Mouse (Mus musculus) mouse embryonic stem cell (cell line): Measurements from ENCODE around the gene Muc4.

Source experiments
- in situ Hi-C, 2 experiments: fragments of 300-500 bp; cut with MboI; formaldehyde crosslinking; loops; 1 replicate in 1 of 2; 3 replicates in 1 of 2; pipeline ENCODE4 v1.14.3; 2019 to 2020; ENCODE audit warnings: low sequenced_read_pairs in 2 of 2, low pct_unique_long_range_greater_than_20kb in 1 of 2, mixed read lengths in 1 of 2; ENCODE audit not compliant: unreplicated experiment in 1 of 2

Muc4 gene

DNA sequence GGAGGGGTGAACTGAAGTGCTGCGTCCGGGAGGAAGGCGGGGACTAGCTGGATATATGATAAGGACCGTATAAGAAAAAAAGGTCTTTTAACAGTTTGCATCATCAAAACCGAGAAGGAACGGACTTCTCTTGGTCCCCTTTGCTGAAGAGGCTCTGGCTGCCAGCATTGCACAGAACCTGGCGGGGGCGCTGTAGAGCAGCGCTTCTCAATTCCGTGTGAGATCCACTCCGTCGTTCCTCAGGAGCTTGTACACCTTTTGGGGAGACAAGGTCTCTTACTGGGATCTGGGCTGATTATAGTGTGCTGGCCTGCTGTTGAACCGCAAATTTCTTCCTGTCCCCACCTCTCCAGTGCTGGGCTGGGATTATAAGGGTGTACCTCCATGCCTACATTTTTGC, 20.3 kb upstream of the Muc4 start:
- in situ Hi-C loops, result no loop called here

DNA sequence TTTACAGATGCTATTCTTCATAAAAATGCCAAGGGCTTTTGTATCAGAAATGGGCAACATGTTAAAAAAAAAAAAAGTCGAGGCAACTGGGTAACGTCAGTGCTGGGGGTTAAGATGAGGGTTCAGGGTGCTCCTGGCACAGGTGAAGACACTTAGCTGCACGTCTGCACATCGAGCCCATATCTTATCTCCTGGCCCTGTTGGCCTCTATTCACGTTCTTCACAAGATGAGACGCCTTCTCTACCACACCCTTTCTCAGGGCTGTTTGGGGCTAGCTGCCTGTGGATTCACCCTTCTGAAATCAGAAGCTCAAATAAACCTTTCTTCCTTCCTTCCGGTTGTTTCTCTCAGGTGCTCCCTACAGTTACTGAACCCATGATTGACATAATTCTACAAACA, 12.5 kb upstream of the Muc4 start:
- in situ Hi-C loops, result no loop called here

DNA sequence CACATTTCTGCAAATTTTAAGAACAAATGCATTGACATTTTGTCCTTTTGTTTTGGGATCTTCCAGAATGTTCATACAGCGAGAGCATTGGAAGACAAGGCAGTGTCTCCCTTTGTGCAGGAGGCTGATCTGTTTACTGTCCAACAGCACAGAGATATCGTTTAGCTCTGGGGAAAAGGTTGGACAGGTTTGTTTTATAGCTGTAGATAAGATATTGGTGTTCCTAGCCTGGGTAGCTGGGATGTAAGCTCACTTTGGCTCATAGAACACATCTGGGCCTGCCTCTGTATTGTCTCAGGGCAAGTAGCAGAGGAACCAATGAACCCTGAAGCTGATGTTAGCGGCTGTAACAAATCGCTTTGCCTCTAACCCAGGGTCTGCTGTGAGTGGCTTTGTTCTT, 11.9 kb upstream of the Muc4 start:
- in situ Hi-C loops, result no loop called here

DNA sequence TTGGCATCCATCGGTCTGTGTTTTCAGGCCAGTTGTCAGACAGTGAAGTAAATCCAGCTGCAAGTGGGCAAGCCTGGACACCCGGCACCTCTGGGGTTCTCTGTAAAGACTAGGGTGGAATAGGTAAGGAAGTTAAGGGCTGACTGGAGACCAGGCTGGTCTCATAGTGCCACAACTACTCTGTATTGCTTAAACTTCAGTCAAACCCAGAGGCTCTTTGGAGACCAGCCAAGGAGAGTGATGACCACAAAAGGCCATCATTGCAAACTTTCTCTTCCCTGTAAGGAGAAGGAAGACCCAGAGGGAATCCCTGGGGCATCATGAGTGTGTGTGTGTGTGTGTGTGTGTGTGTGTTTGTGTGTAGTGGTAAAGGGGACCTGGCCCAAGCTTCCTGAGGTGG, 11.4 kb upstream of the Muc4 start:
- in situ Hi-C loops, result no loop called here

DNA sequence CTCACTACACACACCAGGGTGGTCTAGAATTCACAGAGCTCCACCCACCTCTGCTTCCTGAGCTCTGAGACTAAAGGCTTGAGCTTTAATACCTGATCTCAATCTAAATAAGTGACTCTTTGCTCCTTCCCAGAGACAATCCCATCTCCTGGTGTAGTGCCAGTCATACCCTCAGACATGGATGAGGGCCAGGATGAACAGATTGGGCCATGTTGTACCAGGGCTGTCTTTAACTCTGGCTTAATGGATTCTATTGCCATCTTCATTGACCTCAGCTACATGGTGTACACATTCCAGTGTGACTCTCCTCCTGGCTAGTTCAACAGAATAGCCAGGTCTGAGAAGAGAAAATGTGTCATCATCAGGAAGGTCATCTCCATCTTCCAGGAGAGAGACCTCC, 9.2 kb upstream of the Muc4 start:
- in situ Hi-C loops, result no loop called here

DNA sequence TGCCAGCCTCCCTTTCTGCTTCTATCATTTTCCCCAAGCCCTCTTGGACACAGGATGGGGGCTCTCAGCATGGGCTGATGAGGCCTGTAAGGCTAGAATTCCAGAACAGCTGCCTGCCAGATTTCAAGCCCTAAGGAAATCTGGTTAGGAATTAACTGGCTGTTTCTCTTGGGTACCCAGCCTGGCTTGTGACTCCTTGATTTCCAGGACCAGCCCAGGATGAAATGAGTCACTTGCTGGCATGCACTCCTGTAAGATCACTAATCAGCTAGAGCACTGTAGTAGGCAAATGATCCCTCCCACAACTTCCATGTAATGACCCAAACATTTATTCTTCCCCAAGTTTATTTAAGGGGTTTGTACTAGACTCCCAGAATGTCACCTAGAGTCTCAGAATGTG, 7.4 kb upstream of the Muc4 start:
- in situ Hi-C loops, result no loop called here

DNA sequence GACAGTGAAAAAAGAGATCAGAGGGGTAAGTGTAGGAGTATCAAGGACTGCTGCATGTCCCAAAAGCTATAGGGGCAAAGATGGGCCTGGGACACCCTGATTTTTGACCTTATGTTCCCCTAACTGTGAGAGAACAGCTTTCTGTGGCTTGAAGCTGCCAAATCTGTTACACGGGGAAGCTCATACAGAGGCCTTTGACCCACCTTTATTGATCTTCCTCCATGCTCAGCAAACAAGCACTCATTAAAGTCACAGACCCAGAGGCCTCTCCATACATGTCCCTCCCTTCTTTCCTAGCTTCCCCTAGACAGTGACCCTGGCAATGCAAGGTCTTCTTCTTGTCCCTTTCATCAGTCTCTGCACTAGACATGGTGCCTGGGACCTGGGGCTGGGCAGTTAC, 7.0 kb upstream of the Muc4 start:
- in situ Hi-C loops, result no loop called here

DNA sequence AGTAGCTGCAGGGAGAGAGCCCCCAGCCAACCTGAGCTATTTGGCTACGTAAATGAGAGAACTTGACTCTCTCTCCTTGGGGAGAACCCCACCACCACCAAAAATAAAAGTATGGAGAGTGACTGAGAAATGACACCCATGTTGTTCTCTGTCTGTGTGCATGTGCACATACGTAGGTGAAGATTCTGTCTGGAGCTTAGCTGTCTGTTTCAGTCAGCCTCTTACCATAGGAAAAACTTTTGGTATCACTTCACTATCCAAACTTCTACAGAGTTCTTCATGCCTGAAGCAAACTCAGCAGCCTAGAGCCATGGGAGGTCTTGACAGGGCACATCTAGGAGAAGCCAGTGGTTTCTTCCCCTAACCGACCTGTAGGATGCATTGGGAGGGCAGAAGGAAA, 2.5 kb upstream of the Muc4 start:
- in situ Hi-C loops, result no loop called here

DNA sequence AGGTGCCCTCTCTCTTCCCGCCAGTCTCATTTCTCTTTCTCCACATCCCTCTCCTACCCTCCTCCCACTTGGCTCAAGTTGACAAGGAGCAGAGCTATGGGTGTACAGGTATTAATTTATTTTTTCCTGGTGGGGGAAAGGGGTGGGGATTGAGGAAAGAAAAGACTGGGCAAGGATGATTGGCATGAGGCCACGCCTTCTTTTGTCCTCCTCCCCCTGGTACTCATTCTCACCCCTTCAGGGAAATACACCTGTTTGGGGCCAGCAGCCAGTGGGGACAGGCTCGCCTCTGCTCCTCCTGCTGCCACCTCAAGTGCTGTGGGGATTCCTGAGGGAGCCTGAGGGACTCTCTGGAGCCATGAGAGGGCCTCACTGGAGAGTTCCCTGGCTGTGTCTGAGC, 336 bp downstream of the Muc4 start:
- in situ Hi-C loops, result no loop called here

DNA sequence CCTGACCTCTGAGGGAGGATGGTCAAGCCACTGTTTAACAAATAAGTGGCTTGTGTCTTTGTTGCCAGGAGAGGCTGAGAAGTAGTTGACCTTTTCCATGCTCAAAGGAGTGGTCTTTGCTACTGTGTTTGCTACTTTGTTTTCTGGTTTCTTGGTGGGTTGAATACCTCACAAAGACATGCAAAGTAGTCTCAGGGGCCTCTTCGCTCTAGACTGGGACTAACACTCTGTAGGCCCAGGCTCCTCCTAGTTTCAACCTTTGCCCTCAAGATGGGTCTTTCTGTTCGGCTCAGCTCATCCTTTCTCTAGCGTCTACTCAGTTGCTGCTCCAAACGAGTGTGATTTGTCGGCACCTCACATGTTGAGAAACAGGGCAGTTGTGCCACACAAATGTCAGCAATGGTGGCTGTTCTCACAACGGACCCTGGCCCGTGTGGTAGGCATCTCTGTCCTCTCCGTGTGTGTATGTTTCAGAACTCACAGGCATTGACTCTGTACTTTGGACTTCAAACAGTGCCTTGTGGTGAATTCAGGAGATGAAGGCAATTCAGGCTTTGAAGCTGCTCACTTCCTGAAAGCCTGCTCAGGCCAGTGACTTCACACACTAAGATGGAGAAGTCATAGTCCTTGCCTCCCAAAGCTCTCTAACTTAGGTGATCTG, 4.4 kb downstream of the Muc4 start:
- in situ Hi-C loops, result no loop called here

DNA sequence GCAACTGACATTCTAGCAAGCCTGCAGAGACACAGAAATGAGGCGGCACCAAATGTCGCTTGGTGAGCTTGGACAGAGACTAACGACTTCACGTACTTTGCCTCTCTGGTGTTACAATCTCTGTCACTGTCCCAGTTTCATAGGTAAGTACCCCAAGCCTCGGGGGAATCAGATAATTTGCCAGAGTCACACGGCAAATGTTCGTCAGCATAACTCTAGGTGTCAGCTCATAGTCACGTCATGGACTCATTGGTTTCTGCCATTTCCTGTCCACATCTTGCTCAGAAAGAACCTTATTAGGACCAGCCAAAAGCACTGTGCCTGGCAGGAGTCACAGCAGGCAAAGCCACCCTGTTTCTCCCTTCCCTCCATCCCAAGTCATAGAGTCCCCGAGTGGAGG, 5.7 kb downstream of the Muc4 start:
- in situ Hi-C loops, result no loop called here

DNA sequence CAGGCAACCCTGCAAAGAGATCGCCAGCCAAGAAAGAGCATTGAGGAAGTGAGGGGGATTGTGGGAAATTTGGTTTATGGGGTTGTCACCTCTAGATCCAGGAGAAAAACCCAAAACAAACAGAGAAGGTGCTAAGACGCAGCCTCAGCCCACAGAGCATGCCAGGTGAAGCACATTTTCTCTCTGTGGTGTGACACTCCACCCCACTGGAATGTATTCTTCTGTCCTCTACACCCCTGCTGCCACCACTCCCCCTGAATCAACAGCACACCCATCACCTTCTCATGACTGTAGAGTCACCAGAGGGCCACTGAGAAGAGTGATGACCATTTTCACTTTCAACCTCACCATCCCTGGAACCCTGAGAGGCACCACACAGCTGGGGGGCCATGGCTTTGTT, 7.0 kb downstream of the Muc4 start:
- in situ Hi-C loops, result no loop called here

DNA sequence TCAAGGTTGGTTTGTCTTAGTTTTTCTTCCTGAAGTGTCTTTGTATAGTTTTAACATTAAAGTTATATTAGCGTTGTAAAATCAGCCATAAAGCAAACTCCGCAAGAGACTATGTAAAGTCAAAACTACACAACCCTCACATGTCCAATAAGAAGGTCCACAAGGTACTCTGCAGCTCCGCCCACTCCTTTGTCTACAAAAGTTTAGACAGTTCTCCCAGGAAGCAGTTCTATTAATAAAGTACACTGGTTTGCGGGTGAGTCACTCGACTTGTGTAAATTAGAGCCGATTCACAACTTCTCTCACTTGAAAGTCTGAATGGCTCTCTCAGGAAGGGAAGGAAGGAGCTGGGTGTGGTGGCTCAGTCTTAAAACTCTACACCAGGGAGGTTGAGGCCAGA, 10.2 kb downstream of the Muc4 start:
- in situ Hi-C loops, result no loop called here

DNA sequence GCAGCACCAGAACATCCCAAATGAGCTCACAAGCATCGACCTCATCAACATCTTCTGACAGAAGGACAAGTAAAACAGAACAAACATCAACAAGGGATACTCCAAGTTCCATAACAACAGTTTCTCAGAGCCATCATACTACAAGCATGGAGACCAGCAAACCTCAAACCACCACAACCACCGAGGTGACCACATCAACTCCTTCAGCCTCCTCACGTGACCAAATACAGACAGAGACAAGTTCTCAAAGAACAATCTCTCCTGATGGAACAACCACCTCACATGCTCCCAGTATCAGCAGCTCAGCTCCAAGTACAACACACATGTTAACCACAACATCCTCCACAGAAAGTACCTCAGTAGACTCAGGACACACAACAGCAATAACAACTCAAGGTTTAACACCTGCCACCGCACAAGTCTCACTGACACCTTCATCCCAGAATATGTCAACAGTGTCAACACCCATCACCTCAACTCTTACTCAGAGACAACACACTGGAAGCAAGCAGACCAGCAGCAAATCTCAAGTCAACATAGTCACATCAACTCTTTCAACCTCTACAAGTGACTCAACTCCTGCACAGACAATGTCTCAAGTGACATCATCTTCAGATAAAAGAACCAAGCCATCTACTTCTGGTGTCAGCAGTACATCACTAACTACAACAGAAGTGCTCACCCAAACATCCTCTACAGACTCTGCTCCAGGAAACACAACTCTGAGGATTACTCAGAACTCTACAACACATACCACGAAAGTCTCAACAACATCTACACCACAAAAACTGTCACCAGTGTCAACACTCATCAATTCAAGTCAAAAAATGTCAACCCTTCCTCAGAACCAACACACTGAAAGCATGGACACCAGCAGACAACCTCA, 14.8 kb downstream of the Muc4 start:
- in situ Hi-C loops, result no loop called here

DNA sequence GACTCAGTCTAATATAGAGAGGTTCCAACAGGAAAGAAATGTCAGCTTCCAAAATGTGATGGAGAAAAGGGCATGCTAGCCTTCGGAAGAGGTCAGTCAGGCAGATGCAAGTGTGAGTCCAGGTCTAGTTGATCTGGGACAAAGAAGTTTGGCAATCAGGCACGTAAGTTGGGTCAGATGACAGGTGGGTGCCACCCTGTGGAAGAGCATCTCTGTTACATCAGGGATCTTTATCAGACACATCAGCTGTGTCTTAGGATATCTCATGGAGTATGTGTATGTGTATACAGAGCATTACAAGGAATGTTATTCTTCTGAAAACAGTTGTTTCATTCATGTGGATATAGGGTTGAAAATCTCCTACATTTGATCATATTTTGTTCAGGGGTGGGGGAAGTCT, 28.9 kb downstream of the Muc4 start:
- in situ Hi-C loops, result no loop called here

DNA sequence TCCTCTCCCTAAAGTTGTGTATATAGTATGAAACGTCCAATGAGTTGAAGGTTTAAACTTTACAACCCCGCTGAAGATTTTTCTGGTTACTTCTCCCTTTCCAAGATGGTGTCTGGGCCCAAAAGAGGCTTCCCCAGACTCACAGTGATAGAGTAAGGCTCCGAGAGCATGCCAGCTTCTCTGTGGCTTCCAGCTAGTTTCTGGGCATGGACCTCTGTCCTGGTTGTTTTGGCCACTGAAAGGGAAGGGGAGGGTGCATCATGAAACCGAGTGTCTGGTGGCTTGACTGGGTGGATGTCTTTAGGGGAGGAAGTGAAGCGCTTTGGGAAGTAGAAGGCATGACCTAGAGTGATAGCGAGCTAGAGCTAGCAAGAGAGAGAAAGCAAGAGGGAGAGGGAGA, 29.3 kb downstream of the Muc4 start:
- in situ Hi-C loops, result no loop called here

DNA sequence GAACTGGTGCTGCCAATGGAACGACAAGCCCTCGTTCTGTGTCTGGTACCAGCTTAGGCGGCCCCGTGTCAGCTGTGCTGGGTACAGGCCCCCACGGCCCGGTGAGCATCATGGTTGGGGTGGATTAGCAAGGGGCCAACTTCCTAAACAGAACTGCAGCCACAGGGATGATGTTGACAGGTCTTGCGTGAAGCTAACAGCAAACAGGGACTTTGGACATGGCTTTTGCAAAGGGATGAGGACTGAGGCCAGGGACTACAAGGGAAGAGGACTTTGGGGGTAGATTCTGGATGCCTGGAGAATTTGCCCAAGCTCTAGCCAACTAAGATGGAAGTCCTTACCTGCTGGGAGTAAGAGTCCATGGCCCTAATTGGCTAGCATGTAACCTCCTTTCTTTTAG, 31.2 kb downstream of the Muc4 start:
- in situ Hi-C loops, result no loop called here

DNA sequence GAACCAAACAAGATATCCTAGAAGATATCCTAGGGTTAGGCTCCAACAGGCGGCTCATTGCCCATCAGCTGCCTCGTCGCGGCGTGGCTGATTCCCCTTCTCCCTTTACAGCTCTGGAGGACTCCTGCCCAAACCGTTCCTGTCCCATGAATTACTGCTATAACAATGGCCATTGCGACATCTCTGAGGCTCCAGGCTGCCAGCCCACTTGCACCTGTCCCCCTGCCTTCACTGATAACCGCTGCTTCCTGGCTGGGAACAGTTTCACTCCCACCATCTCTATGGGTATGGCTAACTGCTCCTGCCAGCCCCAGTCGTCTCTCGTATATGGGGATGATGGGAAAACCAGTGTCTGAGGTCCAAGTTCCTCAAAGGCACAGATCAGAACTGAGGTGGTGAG, 41.0 kb downstream of the Muc4 start:
- in situ Hi-C loops, result no loop called here

DNA sequence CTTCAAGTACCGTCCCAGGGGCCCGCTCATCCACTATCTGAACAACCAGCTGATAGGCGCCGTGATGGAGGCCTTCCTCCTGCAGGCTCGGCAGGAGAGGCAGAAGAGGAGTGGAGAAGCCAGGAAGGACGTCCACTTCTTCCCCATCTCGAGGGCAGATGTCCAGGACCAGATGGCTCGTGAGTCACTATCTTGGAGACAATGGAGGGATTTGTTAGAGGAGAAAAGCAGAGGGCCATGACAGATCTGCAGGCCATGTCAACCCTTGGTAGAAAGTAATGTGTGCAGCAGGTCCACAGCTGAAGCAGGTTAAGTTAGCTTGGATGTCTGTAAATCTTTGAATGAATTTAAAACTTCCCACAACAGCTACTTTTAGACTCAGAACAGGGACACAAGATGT, 43.3 kb downstream of the Muc4 start:
- in situ Hi-C loops, result no loop called here

DNA sequence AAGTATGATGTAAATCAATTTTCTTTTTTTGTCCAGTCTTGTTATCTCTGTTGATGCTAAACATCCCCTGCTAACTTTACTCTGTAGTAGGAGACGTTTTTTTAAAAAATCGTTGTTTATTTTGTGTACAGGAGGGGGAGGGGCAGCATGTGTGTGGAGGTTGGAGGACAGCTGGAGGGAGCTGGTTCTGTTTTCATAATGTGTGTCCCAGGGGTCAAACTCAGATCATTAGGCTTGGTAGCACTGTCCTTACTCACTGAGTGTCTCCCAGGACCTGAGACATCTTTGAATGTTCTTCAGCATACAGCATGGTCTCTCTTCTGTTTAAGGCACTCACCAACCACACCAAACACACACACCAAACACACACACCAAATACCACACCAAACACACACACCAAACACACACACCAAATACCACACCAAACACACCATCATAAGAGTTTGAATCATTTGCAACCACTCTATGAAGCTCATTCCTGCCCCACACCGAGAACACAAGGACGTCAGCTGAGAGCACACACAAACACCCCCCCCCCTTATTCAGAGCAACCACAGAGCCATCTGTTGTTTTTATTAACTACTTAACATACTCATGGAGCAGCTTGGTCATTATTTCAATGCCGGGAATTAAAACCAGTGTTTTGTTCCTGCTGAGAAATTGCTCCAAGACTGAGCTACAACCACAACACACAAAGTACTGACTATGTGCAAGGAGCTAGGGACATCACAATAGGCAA, 47.8 kb downstream of the Muc4 start:
- in situ Hi-C loops, result no loop called here
